Mouse (Mus musculus): ENCODE results near the gene Olfr796. TPM values are rescaled to one million over a fixed set of nuclear protein-coding genes. Genes with fewer than 3 reads are reported as not detected.

Gene Olfr796
- polyA plus RNA-seq, 1 experiment from 2014 or later, result not detected

GRCm38 (mm10) chr10:129567355-129567754, 45.0 kb downstream of the Olfr796 start, which contains the start of gene Olfr794:
TSS of gene Olfr794 (plus strand) at chr10:129567655.
- H3K4me1 ChIP-seq (ENCODE audit: control insufficient read depth, insufficient read depth, low read length), result no peaks in the 10 kb centered on the region
- ATAC-seq (replicated peaks; ENCODE audit: insufficient number of reproducible peaks, low FRiP score, low TSS enrichment, low read depth) (no peak), DNase-seq (ENCODE audit: low spot score) (no peak)
- no peaks in the 10 kb centered on the region for H3K36me3 ChIP-seq (replicated peaks; ENCODE audit: control insufficient read depth, insufficient read depth, low read depth, low read length)
- no peaks in the 10 kb centered on the region for H3K27me3 ChIP-seq (ENCODE audit: control insufficient read depth, insufficient read depth, low read length)
- H3K9ac ChIP-seq (replicated peaks; ENCODE audit: low read length), result no peak within 1 kb of the TSS
- no peaks in the 10 kb centered on the region for H3K9me3 ChIP-seq (replicated peaks; ENCODE audit: control insufficient read depth, low read length)
- no peak within 1 kb of the TSS for H3K27ac ChIP-seq (replicated peaks; ENCODE audit: low read depth, low read length)
- H3K4me3 ChIP-seq (ENCODE audit: low read depth, low read length), result no peak within 1 kb of the TSS
- 81% methylated on average over 2 of the region's 2 CpGs for WGBS
- no peak within 1 kb of the TSS for H3K4me2 ChIP-seq (ENCODE audit: low read depth, low read length)

Small RNA genes lying within 50 kb of the gene (microRNA-seq; reads per million reads assigned to microRNA genes)
- gene Gm23252 (ENCODE audit: borderline number of aligned reads), result not detected

Other genes starting within 250 kb of the Olfr796 start
- gene Olfr784, start 228.5 kb downstream of the Olfr796 start, polyA plus RNA-seq (2014; fragmentation: Nextera tagmentation; extraction: Ambion mirVana), result not detected in 2 replicates
- gene Olfr785, start 207.1 kb downstream of the Olfr796 start, polyA plus RNA-seq (2014; fragmentation: Nextera tagmentation; extraction: Ambion mirVana), result not detected in 2 replicates
- not detected in 2 replicates for gene Olfr786, start 185.3 kb downstream of the Olfr796 start, polyA plus RNA-seq (2014; fragmentation: Nextera tagmentation; extraction: Ambion mirVana)
- gene Olfr787, start 150.7 kb downstream of the Olfr796 start, polyA plus RNA-seq (2014; fragmentation: Nextera tagmentation; extraction: Ambion mirVana), result not detected in 2 replicates
- not detected in 2 replicates for gene Olfr788, start 141.6 kb downstream of the Olfr796 start, polyA plus RNA-seq (2014; fragmentation: Nextera tagmentation; extraction: Ambion mirVana)
- not detected in 2 replicates for gene Olfr789, start 127.8 kb downstream of the Olfr796 start, polyA plus RNA-seq (2014; fragmentation: Nextera tagmentation; extraction: Ambion mirVana)
- not detected in 2 replicates for gene Olfr790, start 114.1 kb downstream of the Olfr796 start, polyA plus RNA-seq (2014; fragmentation: Nextera tagmentation; extraction: Ambion mirVana)
- gene Olfr791, start 90.8 kb downstream of the Olfr796 start, polyA plus RNA-seq (2014; fragmentation: Nextera tagmentation; extraction: Ambion mirVana), result not detected in 2 replicates
- not detected in 2 replicates for gene Olfr792, start 73.4 kb downstream of the Olfr796 start, polyA plus RNA-seq (2014; fragmentation: Nextera tagmentation; extraction: Ambion mirVana)
- gene Olfr794, start 44.9 kb downstream of the Olfr796 start, polyA plus RNA-seq (2014; fragmentation: Nextera tagmentation; extraction: Ambion mirVana), result not detected in 2 replicates
- not detected in 2 replicates for gene Olfr798, start 15.4 kb upstream of the Olfr796 start, polyA plus RNA-seq (2014; fragmentation: Nextera tagmentation; extraction: Ambion mirVana)
- not detected in 2 replicates for gene Olfr799, start 24.9 kb upstream of the Olfr796 start, polyA plus RNA-seq (2014; fragmentation: Nextera tagmentation; extraction: Ambion mirVana)
- not detected in 2 replicates for gene Olfr800, start 45.1 kb upstream of the Olfr796 start, polyA plus RNA-seq (2014; fragmentation: Nextera tagmentation; extraction: Ambion mirVana)
- not detected in 2 replicates for gene Olfr801, start 61.3 kb upstream of the Olfr796 start, polyA plus RNA-seq (2014; fragmentation: Nextera tagmentation; extraction: Ambion mirVana)
- gene Olfr802, start 75.6 kb upstream of the Olfr796 start, polyA plus RNA-seq (2014; fragmentation: Nextera tagmentation; extraction: Ambion mirVana), result not detected in 2 replicates
- gene Olfr803, start 81.7 kb upstream of the Olfr796 start, polyA plus RNA-seq (2014; fragmentation: Nextera tagmentation; extraction: Ambion mirVana), result not detected in 2 replicates
- not detected in 2 replicates for gene Olfr804, start 90.6 kb upstream of the Olfr796 start, polyA plus RNA-seq (2014; fragmentation: Nextera tagmentation; extraction: Ambion mirVana)
- not detected in 2 replicates for gene Olfr805, start 116.8 kb upstream of the Olfr796 start, polyA plus RNA-seq (2014; fragmentation: Nextera tagmentation; extraction: Ambion mirVana)
- gene Olfr806, start 129.4 kb upstream of the Olfr796 start, polyA plus RNA-seq (2014; fragmentation: Nextera tagmentation; extraction: Ambion mirVana), result not detected in 2 replicates
- not detected in 2 replicates for gene Olfr807, start 145.2 kb upstream of the Olfr796 start, polyA plus RNA-seq (2014; fragmentation: Nextera tagmentation; extraction: Ambion mirVana)
- not detected in 2 replicates for gene Olfr808, start 152.9 kb upstream of the Olfr796 start, polyA plus RNA-seq (2014; fragmentation: Nextera tagmentation; extraction: Ambion mirVana)
- gene Olfr809, start 162.1 kb upstream of the Olfr796 start, polyA plus RNA-seq (2014; fragmentation: Nextera tagmentation; extraction: Ambion mirVana), result not detected in 2 replicates
- not detected in 2 replicates for gene Olfr810, start 182.3 kb upstream of the Olfr796 start, polyA plus RNA-seq (2014; fragmentation: Nextera tagmentation; extraction: Ambion mirVana)
- not detected in 2 replicates for gene Olfr811, start 191.8 kb upstream of the Olfr796 start, polyA plus RNA-seq (2014; fragmentation: Nextera tagmentation; extraction: Ambion mirVana)
- not detected in 2 replicates for gene Olfr812, start 233.5 kb upstream of the Olfr796 start, polyA plus RNA-seq (2014; fragmentation: Nextera tagmentation; extraction: Ambion mirVana)
- gene Olfr813, start 242.8 kb upstream of the Olfr796 start, polyA plus RNA-seq (2014; fragmentation: Nextera tagmentation; extraction: Ambion mirVana), result not detected in 2 replicates

All from embryonic facial prominence, embryonic 11.5 days (tissue).